Mouse (Mus musculus) midbrain, embryonic 11.5 days (tissue): ENCODE data around the gene Slc12a5. TPM values are rescaled to one million over a fixed set of nuclear protein-coding genes. Genes with fewer than 3 reads are reported as not detected.
A peak's percentile ranks its signal among the peaks of the same experiment; 100 is the strongest.

ENCODE experiments used
- ATAC-seq: fragments of 200-750 bp; cut with Nextera tagmentation; 2 replicates; pipeline ENCODE4 v1.8.0; 2017; ENCODE audit warnings: moderate TSS enrichment, moderate library complexity; ENCODE audit not compliant: low FRiP score
- DNase-seq: peaks from one replicate; pipeline ENCODE4 v3.0.0; 2015; ENCODE audit warnings: low spot score; ENCODE audit errors: missing footprints
- H3K27ac ChIP-seq: fragments of 300-500 bp; sonication (generic); 2 replicates; pipeline ENCODE4 v1.5.1; 2014; ENCODE audit warnings: low read depth, low read length
- H3K27me3 ChIP-seq: fragments of 300-500 bp; sonication (generic); 2 replicates; pipeline ENCODE4 v1.6.1; 2014; ENCODE audit warnings: mild to moderate bottlenecking, low read length, moderate library complexity, mixed read lengths; ENCODE audit not compliant: control insufficient read depth, insufficient read depth
- H3K36me3 ChIP-seq: fragments of 300-500 bp; sonication (generic); 2 replicates; pipeline ENCODE4 v1.6.1; 2014; ENCODE audit warnings: mild to moderate bottlenecking, low read length, moderate library complexity, mixed read lengths; ENCODE audit not compliant: control insufficient read depth, insufficient read depth
- H3K4me1 ChIP-seq: fragments of 300-500 bp; sonication (generic); 2 replicates; pipeline ENCODE4 v1.6.1; 2014; ENCODE audit warnings: low read length; ENCODE audit not compliant: control insufficient read depth, insufficient read depth
- H3K4me2 ChIP-seq: fragments of 300-500 bp; sonication (generic); 2 replicates; pipeline ENCODE4 v1.6.1; 2014; ENCODE audit warnings: mild to moderate bottlenecking, moderate library complexity
- H3K4me3 ChIP-seq: fragments of 300-500 bp; sonication (generic); 2 replicates; pipeline ENCODE4 v1.5.1; 2014; ENCODE audit warnings: low read depth, low read length
- H3K9ac ChIP-seq: fragments of 300-500 bp; sonication (generic); 2 replicates; pipeline ENCODE4 v1.6.1; 2014; ENCODE audit warnings: low read length
- H3K9me3 ChIP-seq: fragments of 300-500 bp; sonication (generic); 2 replicates; pipeline ENCODE4 v1.6.1; 2016; ENCODE audit warnings: low read length; ENCODE audit not compliant: control insufficient read depth
- WGBS: fragments of 180-500 bp; shearing (Covaris S2); extraction: QIAGEN DNeasy Blood & Tissue Kit; methylation state at CpG from one replicate; pipeline ENCODE4 v1.1.7; 2014; 5-methylcytosine and 5-hydroxymethylcytosine counted together
- polyA plus RNA-seq: library from polyadenylated mRNA; unstranded; fragments of >200 nt; fragmentation: Nextera tagmentation; extraction: Ambion mirVana; gene quantifications from 2 replicates; pipeline ENCODE4 v1.2.1, GENCODE M21; 2014

Slc12a5 gene
- polyA plus RNA-seq, 1 experiment from 2014 or later, result 3.0 TPM

DNA sequence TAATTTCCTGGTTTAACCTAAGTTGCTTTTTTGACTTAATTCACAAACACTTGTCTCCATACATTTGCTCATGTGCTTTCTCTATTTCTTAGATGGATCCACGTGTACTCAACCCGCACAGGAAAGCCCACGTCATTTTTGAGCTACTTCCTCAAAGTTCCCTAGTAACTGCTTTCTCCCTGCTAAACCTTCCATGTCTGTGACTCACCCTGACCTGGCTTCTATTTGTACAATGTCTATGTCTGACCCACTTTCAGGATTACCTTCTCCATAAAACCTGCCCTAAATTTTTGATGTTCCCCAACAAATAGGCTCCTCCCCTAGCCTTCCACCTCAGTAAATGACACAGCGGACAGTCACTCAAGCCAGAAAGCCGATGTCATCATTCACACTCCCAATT is 54.3 kb downstream of the Slc12a5 start:
- Histone ChIP-seq H3K36me3 (peaks cover 26% of the 10 kb centered on the region), H3K4me2 (no peak overlapping the region), H3K4me3 (no peak overlapping the region), H3K9ac (no peak overlapping the region), H3K9me3 (no peaks in the 10 kb centered on the region), H3K4me1 (no peaks in the 10 kb centered on the region), H3K27ac (no peak overlapping the region), H3K27me3 (no peaks in the 10 kb centered on the region)
- DNase-seq (no peak), ATAC-seq (no peak)
- 97% methylated on average over 5 of the region's 5 CpGs for WGBS

DNA sequence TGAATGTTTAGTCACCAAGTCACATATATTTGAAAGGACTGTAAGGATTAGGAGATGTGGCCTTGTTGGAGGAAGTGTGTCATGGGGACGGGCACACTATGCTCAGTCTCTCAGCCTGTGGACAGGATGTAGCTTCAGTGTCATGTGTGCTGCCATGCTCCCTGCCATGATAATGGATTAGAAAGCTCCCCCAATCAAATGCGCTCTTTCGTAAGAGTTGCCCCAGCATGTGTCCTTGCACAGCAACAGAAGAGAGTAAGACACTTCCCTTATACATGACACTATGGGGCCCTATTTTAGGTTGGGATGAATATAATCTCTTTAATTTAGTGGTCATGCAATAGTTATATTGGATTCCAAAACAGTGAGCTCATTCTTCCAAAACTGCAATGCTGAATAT is 59.9 kb downstream of the Slc12a5 start:
- Histone ChIP-seq H3K9me3 (no peaks in the 10 kb centered on the region), H3K4me1 (no peaks in the 10 kb centered on the region), H3K27me3 (no peaks in the 10 kb centered on the region), H3K4me2 (no peak overlapping the region), H3K27ac (no peak overlapping the region), H3K9ac (no peak overlapping the region), H3K36me3 (peaks cover 8% of the 10 kb centered on the region; the same call in 1 of the 2 replicates), H3K4me3 (no peak overlapping the region)
- WGBS, result 88% methylated on average over 3 of the region's 3 CpGs
- ATAC-seq, result no peak
- DNase-seq, result no peak

DNA sequence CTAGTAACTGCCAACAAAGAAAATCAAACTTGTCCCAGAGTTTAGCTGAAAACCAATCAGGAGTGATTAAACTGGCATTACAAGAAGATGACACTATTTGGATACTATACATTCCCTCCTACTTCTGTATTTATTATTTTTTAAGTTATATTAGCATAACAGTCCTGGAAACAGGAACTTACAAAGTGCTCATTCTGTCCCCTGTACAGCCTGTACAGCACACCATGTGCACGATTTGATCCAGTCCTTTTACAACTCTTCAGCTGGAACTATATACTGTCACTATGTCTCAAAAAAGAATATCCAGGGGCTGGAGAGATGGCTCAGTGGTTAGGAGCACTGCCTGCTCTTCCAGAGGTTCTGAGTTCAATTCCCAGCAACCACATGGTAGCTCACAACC is 66.6 kb downstream of the Slc12a5 start:
- no peak overlapping the region for H3K9ac ChIP-seq
- no peaks in the 10 kb centered on the region for H3K27me3 ChIP-seq
- no peak for DNase-seq
- ATAC-seq, result no peak
- H3K4me3 ChIP-seq, result no peak overlapping the region
- H3K4me2 ChIP-seq, result no peak overlapping the region
- 76% methylated on average over 1 of the region's 1 CpGs for WGBS
- H3K36me3 ChIP-seq, result peaks cover 4% of the 10 kb centered on the region; the same call in 1 of the 2 replicates
- H3K9me3 ChIP-seq, result no peaks in the 10 kb centered on the region
- peaks cover 2% of the 10 kb centered on the region for H3K4me1 ChIP-seq
- no peak overlapping the region for H3K27ac ChIP-seq

DNA sequence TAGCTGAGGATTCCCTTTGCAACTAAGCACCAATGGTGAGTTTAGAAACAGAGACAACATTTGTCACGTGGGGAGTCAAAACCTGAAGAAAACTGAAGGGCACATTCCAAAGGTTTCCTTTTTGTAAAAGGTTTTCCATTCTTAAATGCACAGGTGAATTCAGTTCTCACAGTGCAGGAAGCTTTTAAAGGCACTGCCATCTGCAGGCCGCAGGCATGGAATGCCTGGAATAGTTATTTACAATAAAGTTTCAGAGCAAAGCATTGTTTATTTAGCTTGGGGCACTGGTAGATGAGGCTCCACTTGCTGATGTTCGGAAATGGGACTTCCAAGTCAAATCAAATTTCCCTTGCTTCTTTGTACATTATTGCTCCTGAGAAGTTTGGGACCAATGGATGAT is 71.9 kb downstream of the Slc12a5 start:
- Histone ChIP-seq H3K9ac (0 out of 2 replicates have a peak overlapping the region, but pooled peaks have one; percentile 5), H3K9me3 (no peaks in the 10 kb centered on the region), H3K27ac (no peak overlapping the region), H3K4me2 (peak overlapping the region; percentile 87), H3K4me3 (peak overlapping the region; percentile 9; the same call in 1 of the 2 replicates), H3K27me3 (no peaks in the 10 kb centered on the region), H3K4me1 (peaks cover 24% of the 10 kb centered on the region), H3K36me3 (no peaks in the 10 kb centered on the region)
- no peak for DNase-seq
- ATAC-seq, result no peak
- 64% methylated on average over 3 of the region's 3 CpGs for WGBS

DNA sequence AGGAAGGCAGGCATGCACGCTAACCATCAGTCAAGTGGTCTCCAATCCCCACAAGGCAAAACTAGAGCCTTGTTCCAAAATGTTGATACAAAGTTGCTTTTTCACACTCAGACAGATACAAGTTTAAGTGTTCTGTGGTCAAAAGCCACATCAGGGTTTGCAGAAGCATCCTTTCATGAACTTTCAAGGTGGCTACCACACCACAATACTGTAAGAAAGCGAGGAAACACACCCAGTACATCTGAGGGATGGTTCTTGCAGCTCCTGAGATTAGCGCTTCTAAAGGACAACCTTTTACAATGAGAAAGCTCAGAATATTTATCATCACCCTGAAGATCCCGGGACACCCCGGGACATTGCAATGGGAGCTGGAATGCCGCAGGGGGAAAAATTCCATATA is 72.7 kb downstream of the Slc12a5 start:
- Histone ChIP-seq H3K27ac (no peak overlapping the region), H3K4me3 (peak overlapping the region; percentile 99), H3K4me1 (peaks cover 24% of the 10 kb centered on the region), H3K27me3 (no peaks in the 10 kb centered on the region), H3K36me3 (no peaks in the 10 kb centered on the region), H3K9me3 (no peaks in the 10 kb centered on the region), H3K9ac (peak overlapping the region; percentile 99), H3K4me2 (peak overlapping the region; percentile 87)
- ATAC-seq (no peak), DNase-seq (no peak)
- 54% methylated on average over 6 of the region's 6 CpGs for WGBS

DNA sequence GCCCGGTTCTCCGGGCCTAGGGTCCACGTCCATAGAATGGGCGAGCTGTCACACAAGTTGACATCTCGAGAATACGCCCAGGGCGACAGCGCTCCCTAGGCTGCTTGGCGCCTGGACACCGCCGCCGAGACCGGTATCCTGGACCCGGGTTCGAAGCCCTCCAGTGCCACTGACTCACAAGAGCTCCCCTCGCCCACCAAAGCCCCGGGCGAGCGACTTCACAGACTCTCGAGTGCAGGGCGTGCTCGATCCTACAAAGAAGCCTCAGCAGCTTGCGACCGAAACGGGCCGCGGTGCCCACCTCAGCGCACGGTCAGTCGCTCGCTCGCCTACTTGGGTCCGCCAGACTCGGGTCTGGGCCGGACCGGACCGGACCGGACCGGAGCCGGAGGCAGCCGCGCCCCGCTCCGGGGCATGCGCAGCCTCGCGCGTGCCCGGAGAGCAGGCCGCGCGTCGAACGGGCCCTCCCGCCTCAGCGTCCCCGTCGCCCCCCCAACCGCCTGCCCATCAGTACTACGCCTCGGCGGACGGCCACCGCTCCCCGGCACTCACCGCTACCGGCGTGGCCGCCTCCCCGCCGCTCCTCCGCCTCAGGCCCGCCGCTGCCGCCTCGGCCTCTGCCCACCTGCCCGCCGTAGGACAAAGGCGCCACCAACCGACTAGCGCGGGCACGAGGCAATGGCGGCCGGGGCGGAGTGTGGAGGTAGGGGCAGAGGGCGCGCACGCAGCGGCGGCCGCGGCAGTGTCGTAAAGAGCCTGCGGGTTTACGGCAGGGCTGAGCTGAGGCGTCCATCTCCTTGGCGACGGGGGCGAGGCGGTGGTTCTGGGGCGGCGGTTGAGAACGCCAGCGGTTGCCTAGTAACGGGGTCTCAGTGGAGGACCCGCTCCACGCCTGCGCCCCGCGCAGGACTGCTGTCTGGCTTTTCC is 73.8 kb downstream of the Slc12a5 start, which contains the start of gene Ncoa5:
Gene Ncoa5 (minus strand): TSS at position 737 of the 927 bp plus-strand sequence.
- H3K4me1 ChIP-seq, result peaks cover 24% of the 10 kb centered on the region
- WGBS, result under 1% methylated on average over 110 of the region's 111 CpGs
- ATAC-seq, result peak; percentile 98

DNA sequence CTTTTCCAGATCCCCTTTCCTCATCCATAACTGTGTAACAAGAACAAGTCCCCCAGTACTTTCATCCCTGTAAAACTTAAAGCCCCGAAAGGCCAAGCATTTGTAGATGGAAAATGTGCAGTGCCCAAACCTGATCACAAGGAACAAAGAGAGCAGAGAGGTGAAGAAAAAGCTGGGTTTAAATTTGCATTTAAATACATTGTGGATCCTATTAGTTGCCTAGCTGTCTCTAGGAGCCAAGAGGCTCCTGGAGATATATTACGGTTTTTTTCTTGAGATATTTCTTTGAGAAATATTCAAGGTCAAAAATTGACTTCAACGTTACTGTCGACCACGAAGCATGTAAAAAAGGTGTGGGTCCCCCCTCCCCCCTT is 74.4 kb downstream of the Slc12a5 start:
- H3K4me1 ChIP-seq, result peaks cover 24% of the 10 kb centered on the region
- H3K9ac ChIP-seq, result peak overlapping the region; percentile 33; the same call in 1 of the 2 replicates
- H3K9me3 ChIP-seq, result no peaks in the 10 kb centered on the region
- H3K4me3 ChIP-seq, result peak overlapping the region; percentile 99
- no peaks in the 10 kb centered on the region for H3K36me3 ChIP-seq
- no peaks in the 10 kb centered on the region for H3K27me3 ChIP-seq
- peak overlapping the region; percentile 82 for H3K27ac ChIP-seq
- ATAC-seq (no peak), DNase-seq (no peak)
- peak overlapping the region; percentile 37; the same call in 1 of the 2 replicates for H3K4me2 ChIP-seq
- 18% methylated on average over 5 of the region's 5 CpGs for WGBS

More for the DNA sequence above, 73.8 kb downstream of the Slc12a5 start, which contains the start of gene Ncoa5:
- Histone ChIP-seq H3K4me2 (peak within 1 kb of the TSS; percentile 87), H3K27me3 (no peaks in the 10 kb centered on the region), H3K9ac (peak within 1 kb of the TSS; percentile 99), H3K27ac (peak within 1 kb of the TSS; percentile 94), H3K36me3 (no peaks in the 10 kb centered on the region), H3K4me3 (peak within 1 kb of the TSS; percentile 99), H3K9me3 (no peaks in the 10 kb centered on the region)
- peak; percentile 99 for DNase-seq

DNA sequence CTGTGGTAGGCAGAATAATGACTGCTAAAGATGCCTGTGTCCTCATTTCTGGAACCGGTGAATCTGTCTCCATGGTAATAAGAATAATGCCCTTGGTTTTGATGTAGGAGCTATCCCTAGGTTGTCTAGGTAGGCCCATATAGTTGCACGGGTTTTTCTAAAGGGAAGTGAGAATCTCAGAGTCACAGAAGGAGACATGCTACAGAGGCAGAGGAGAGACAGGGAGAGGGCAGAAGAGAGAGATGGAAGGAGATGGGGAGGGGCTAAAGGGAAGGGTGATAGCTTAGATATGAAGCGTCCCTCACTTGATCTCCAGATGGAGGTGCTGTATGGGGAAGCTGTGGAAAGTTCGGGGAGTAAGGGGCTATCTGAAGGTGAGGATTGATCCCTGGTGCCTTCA is 76.8 kb downstream of the Slc12a5 start:
- 66% methylated on average over 4 of the region's 4 CpGs for WGBS
- DNase-seq (no peak), ATAC-seq (no peak)
- H3K27me3 ChIP-seq, result no peaks in the 10 kb centered on the region
- no peaks in the 10 kb centered on the region for H3K9me3 ChIP-seq
- no peak overlapping the region for H3K9ac ChIP-seq
- H3K27ac ChIP-seq, result no peak overlapping the region
- H3K36me3 ChIP-seq, result no peaks in the 10 kb centered on the region
- no peak overlapping the region for H3K4me3 ChIP-seq
- no peak overlapping the region for H3K4me2 ChIP-seq
- peaks cover 20% of the 10 kb centered on the region for H3K4me1 ChIP-seq

DNA sequence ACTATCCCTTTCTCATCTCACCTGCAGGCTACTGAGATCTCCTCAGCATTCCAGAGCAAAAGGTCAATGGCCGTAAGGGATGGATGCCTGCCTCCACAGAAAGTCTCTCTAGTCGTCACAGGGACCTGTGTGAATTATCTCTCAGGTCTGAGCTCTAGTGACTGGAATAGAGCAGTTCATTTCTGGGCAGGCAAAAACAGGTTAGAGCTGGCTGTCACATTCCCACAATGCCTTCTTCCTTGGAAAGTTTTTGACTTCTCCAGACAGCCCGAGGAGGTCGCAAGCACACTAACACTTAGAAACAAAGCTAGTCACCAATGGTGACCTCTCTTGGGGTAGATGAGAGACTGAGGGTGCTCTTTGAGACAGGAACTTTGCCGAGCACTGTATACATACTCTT is 81.5 kb downstream of the Slc12a5 start:
- ATAC-seq (no peak), DNase-seq (no peak)
- H3K4me3 ChIP-seq, result no peak overlapping the region
- H3K4me1 ChIP-seq, result peaks cover 8% of the 10 kb centered on the region
- H3K36me3 ChIP-seq, result no peaks in the 10 kb centered on the region
- 76% methylated on average over 5 of the region's 5 CpGs for WGBS
- H3K9me3 ChIP-seq, result no peaks in the 10 kb centered on the region
- H3K27ac ChIP-seq, result no peak overlapping the region
- H3K9ac ChIP-seq, result no peak overlapping the region
- H3K27me3 ChIP-seq, result no peaks in the 10 kb centered on the region
- H3K4me2 ChIP-seq, result no peak overlapping the region
